Mouse (Mus musculus): ENCODE data around the gene Bcl2l15. TPM values are rescaled to one million over a fixed set of nuclear protein-coding genes. Genes with fewer than 3 reads are reported as not detected.
"Not testable (repeated sequence)": the region's sequence is repeated elsewhere in the genome, so short reads cannot be mapped to it uniquely, and the experiment has no call there.

The Bcl2l15 gene
- under 1 TPM; 0.78 TPM for total RNA-seq (2021)

DNA sequence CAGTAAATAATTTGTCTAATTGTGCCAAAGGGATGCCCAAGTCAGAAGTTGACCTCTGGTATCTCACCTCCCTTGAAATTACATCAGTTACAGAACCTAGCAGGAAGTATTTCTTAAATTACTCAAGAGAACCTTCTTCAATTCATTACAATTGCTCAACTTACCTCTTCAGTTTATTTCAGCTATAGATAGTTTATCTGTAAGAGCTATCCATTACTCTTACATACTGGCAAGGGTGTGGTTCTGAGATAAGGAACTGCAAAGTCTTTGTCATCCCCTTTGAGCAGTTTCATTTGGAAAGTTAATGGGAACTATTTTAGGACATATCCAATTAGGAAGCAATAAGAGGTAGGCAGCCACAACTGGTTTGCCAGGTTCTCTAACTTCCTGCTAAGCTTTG lies at the start of gene Bcl2l15:
Bcl2l15 (plus strand) TSS at position 176 of the 400 bp plus-strand sequence.
- intact Hi-C loops (cut with DNase I): loop anchor here (5.0 kb wide), 1 partner anchor 55 kb away; no protein-coding TSS in a partner anchor
- DNase-seq (ENCODE audit: low spot score in 2 of 2): no peak

DNA sequence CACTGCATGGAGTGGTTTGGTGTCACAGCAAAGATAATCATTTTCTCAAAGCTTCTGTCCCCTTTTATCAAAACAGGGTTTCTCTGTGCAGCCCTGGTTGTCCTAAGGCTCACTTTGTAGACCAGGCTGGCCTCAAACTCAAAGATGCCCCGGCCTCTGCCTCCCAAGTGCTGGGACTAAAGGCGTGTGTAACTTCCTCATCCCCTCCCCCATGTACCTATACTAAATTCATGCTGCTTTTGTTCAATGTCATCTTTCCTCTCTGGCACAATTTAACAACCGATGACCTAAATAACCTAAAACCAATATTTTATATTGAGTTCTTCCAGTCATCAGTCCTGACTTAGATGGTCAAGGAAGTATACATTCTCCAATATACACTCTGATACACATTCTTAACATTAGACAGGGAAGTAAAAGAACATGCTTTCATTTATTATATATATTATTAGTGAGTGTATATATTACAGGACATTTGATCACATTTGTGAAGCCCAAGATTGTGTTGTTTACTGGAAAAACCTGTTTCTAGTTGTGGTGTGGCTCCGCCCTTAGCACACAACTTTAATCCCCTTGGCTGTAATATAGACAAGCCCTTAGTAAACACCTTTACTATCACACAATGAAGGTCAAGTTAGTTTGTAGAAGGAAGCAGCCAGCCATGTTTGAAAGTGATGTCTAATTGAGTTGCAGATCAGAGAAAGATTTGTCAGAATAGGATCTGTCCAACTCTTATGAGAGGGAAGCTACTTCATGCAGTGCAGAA lies 49.4 kb upstream of the Bcl2l15 start:
- intact Hi-C loops (cut with DNase I): no loop called here

DNA sequence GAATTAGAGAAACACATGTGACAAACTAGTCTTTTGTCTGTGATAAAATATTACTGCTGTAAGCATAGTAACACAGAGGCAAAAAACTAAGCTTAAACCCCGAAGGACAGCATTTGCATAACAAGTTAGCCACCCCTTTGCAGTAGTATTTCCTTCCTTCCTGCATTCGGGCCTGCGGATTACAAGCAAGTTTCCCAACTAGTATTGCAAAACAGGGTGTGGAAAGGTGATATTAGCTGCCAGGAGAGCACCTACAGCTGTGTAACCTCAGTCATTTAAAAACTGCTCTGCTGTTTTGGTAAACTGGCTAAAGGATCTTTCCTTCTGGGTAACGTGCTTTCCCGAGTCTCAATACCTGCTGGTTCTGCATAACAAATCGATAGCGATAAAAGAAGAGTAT lies 45.2 kb upstream of the Bcl2l15 start:
- no peak for DNase-seq (ENCODE audit: low spot score in 2 of 2)
- intact Hi-C loops (cut with DNase I): no loop called here

More for the DNA sequence above, 49.4 kb upstream of the Bcl2l15 start:
- no peak for DNase-seq (ENCODE audit: low spot score in 2 of 2)

DNA sequence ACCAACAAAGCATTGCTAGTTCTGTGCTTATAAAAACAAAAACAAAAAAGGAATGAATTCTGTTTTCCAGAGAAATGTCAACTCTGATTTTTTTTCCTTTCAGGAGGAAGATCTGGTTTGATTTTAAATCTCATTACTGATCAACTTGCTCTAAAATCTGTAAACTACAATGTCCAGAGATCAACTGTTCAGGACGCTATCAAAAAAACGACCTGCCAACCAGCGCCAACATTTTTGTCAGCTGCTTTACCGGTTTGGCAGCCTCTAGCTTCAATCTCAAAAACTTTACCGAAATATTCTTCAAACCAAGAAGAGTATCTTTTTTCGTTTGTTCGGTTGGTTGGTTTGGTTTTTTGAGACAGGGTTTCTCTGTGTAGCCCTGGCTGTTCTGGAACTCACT lies 43.3 kb upstream of the Bcl2l15 start:
- intact Hi-C loops (cut with DNase I): no loop called here

DNA sequence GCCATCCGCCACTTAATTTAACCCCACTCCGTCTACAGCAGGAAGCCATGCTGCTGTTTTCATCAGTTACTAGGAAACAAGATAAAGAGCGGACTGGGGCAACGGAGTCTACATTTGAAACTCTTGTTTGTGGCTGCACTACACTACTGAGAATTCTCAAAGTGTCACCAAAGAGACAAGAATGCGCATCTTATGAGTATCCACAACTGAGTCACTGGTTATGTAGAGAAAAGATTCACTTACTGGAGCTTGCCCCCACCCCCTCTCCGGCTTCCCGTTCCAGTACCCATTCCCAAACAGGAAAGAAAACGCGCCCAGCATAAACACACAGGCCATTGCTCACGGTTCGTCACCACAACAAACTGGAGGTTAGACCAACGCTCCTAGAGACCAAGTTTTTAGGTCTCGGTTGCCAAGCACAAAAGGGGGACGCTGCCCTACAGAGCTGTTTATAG lies 42.5 kb upstream of the Bcl2l15 start:
- DNase-seq (ENCODE audit: low spot score in 2 of 2): peak in 1 of 2 experiments; percentile 31
- intact Hi-C loops (cut with DNase I): loop anchor here (2.0 kb wide), 1 partner anchor 125 kb away; the partner anchor contains the start of gene Rsbn1

More for the DNA sequence above, 43.3 kb upstream of the Bcl2l15 start:
- no peak for DNase-seq (ENCODE audit: low spot score in 2 of 2)

DNA sequence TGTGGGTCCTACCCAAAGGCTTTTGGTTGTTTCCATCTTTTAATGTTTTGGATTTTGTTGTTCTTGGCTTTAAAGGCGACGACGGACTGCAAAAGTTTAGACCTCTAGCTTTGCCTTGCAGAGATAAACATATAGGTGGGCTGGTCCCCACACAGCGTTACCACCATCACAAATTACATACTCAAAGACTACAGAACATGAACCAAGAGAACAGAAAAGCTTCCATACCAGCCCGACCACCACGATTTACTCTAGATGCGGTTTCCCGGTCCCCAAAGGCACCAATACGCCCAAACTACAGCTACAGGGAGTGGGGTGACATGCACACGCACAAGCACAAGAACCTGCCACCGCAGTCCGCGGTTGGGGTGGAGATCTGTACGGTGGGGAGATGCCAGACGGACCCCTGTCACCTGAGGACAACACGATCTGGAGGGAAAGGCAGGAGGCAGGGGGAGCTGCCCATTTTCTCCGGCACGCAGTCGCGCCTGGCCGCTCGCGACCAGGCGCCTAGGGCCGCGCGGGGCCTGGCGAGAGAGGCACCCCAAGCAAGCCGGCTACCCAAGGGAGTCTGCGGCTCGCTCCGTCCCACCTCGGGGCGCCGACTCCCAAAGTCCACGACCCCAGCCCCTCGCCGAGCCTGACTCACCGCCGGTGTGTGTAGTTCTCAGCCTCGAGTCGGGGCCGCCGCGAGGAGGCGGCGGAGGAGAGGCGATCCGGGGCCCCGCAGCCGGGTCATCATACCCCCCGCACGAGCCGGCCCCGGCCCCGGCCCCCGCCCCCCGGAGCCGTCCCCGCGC lies 41.9 kb upstream of the Bcl2l15 start:
- intact Hi-C loops (cut with DNase I): loop anchor here (1.0 to 2.0 kb wide), 2 partner anchors 19 to 124 kb away; partner anchors contain the start of genes Ap4b1, Dclre1b, Gm43064 and Rsbn1
- peak in 1 of 2 experiments; percentile 47 for DNase-seq (ENCODE audit: low spot score in 2 of 2)

DNA sequence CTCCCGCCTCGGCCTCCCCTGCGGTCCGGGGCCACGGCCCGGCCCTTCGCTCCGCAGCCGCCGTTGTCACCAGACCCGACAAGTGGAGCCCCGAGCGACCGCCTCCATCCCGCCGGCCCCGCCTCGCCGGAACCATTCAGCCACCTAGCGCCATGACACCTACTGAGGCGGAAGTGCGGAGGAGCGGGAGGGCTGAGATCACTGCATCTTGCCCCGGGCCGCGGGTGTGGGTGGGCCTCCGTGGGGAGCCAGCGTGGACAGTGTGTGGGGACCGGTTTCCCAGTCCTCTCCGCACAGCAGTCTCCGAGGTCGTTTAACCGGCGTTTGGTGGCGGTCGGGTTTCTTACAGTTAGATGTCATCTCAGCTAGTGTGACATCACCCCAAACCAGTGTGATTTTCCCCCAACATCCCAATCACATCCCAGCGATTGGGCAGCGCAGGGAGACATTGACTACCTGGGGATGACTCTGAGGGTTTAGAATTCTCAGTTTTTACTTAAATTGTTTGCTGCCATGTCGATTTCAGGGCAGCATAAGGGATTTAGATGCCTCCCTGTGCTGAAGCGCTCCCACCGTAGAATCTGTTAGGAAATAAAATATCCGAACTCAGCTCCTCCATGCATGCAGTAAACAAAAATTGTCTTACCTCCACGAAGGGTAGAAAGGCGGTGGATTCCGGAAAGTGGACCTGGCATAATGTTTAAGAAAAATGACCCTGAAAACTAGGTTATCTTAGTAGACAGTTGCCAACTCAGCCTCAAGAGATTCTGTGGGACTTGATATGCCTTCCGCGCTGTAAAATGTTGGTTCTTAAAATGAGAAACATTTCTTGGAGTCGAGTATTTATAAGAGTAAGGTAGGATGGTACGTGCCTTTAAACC lies 40.9 kb upstream of the Bcl2l15 start, which contains the start of gene Hipk1:
Hipk1 (minus strand) TSS at position 334 of the 881 bp plus-strand sequence.
- intact Hi-C loops (cut with DNase I): loop anchor here (1.0 to 2.0 kb wide), 2 partner anchors 18 to 123 kb away; partner anchors contain the start of genes Ap4b1, Dclre1b, Gm43064 and Rsbn1
- DNase-seq (ENCODE audit: low spot score in 2 of 2): peak; percentile 94 to 97

DNA sequence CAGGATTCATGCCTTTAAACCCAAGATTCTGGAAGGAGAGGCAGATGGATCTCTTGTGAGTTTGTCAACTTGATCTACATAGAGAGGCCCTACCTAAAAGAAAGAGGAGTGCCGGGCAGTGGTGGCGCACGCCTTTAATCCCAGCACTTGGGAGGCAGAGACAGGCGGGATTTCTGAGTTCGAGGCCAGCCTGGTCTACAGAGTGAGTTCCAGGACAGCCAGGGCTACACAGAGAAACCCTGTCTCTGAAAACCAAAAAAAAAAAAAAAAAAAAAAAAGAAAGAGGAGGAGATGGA lies 40.3 kb upstream of the Bcl2l15 start:
- intact Hi-C loops (cut with DNase I); DNase-seq (ENCODE audit: low spot score in 2 of 2): not testable (repeated sequence)

DNA sequence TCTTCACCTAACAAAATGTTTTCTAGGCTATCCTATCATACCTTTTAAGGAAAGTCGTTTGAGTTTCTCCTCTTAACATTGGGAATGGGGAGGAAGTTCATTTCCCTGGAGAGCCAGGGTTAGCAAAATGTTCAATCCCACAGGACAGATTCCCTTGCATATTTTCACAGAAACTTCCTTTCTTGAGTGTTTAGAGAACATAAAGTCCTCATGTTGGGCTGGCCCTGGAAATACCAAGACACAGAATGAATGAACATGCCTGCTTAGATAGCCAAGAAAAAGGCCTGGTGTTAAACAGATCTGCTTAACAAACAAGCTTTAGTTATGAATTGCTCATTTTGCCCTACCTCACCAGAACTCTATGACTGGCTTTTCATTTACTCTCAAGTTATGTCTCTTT lies 39.8 kb upstream of the Bcl2l15 start:
- intact Hi-C loops (cut with DNase I): no loop called here
- no peak for DNase-seq (ENCODE audit: low spot score in 2 of 2)

DNA sequence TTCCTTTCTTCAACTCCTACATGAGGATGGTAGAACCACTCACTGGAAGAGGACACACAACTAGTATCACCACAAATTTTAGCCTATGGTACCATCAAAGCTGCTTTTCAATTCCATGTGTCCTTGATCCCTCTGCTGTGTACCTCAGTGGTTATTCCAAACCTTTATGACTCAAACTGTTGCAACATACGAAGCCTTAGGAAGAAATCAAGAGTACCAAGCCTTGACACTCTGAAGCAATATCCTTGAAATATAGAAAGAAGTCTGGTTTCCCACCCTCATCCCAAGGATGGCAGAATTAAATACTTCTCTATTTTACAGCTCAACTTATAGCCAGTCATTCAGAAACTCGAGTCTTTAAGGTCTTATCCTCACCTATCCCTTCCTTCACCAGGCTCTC lies 36.0 kb upstream of the Bcl2l15 start:
- no peak for DNase-seq (ENCODE audit: low spot score in 2 of 2)

DNA sequence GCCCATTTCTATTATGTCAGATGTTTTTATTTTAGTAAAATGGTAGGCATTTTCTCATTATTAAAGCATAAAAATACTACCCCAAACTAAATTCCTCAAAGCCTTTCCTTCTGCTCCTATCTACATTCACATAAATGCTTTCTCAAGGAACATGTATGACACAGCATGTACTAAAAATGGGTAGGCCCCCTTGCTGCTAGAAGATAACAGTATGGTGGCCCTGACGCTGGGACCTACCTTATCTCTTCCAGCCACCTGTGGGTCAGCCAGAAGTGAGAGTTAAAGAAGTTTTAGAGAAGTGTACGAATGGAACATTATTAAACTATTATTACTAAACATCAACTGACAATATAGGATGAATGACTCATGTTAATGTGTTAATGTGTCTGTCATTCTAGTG lies 32.9 kb upstream of the Bcl2l15 start:
- intact Hi-C loops (cut with DNase I): no loop called here
- no peak for DNase-seq (ENCODE audit: low spot score in 2 of 2)

More for the DNA sequence above, 36.0 kb upstream of the Bcl2l15 start:
- intact Hi-C loops (cut with DNase I): no loop called here

DNA sequence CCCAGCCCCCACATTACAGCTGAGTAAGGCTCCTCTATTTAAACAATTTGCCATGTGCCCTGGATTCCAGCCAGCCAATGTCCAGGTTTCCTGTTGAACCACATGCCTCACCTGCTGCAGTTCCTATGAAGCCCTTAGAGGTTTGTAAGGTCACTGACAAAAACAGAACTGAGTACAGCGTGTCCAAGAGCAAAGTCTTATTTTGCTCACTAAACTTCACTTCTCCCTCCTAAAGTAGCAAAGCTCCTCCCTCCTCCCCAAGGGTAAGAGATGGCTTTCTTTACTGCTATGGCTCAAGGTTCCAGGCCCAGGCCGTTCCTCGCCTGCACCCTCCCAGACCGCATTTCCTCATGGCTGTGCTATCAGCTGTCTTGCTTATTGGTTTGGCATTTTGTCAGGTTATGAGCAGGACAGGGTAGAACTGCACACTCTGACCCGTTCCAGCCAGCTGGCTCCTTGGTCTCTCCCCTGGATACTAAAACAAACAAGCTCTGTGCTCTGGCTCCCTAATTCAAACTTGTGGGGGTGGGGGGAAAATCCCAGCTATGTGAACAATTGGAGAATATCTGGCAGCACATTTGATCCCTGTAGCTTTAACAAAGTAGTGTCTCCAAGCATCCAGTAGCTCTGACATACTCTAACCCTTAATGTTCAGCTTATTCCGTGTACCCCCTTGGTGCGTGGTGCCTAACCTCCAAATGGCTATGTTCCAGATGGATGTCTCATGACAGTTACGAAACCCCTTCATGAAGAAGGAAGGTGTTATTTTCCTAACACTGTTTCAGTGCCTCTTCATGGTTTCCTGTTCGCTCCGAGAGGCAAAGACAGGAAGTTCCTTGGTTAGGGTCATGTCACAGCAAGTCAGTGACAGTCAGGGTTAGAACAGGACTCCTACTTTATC lies 30.5 kb upstream of the Bcl2l15 start:
- DNase-seq (ENCODE audit: low spot score in 2 of 2): peak; percentile 58 to 66
- intact Hi-C loops (cut with DNase I): no loop called here

DNA sequence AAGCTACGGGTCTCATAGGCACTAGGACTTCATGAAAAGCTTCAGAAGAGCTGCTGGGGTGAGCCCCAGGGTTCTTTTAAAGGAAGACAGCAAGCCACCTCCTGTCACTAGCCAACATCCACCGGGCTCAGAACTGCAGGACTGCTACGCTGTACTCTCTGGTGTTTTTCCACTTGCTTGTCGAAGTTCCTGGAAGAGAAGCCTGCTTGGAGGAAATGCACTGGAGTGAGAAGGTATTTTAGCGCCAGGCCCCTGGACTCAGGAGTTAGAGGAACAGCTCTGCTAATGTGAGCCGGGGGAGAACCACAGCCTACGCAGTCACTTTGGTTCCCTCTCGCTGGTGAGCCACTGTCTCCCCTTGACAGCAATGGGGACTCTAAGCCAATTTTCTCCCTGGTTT lies 29.5 kb upstream of the Bcl2l15 start:
- intact Hi-C loops (cut with DNase I): no loop called here
- DNase-seq (ENCODE audit: low spot score in 2 of 2): no peak

DNA sequence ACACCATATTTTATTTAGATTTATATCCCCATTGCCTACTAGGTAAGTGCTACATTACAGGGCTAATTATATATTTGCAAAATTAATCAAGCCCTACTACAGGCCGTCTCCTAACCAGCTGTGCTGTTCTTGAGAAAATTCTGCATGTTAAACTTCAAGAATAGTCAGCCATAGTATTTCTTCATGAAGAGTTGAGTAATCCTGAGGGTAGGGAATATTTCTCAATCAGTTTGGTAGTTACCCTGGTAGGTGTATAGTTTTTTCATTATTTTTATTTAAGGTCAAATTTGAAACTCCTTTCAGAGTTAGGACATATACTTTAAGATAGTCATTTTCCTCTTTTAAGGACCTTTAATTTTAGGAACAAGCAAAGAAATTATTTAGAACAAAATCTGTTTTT lies 26.7 kb upstream of the Bcl2l15 start:
- no peak for DNase-seq (ENCODE audit: low spot score in 2 of 2)
- intact Hi-C loops (cut with DNase I): no loop called here

DNA sequence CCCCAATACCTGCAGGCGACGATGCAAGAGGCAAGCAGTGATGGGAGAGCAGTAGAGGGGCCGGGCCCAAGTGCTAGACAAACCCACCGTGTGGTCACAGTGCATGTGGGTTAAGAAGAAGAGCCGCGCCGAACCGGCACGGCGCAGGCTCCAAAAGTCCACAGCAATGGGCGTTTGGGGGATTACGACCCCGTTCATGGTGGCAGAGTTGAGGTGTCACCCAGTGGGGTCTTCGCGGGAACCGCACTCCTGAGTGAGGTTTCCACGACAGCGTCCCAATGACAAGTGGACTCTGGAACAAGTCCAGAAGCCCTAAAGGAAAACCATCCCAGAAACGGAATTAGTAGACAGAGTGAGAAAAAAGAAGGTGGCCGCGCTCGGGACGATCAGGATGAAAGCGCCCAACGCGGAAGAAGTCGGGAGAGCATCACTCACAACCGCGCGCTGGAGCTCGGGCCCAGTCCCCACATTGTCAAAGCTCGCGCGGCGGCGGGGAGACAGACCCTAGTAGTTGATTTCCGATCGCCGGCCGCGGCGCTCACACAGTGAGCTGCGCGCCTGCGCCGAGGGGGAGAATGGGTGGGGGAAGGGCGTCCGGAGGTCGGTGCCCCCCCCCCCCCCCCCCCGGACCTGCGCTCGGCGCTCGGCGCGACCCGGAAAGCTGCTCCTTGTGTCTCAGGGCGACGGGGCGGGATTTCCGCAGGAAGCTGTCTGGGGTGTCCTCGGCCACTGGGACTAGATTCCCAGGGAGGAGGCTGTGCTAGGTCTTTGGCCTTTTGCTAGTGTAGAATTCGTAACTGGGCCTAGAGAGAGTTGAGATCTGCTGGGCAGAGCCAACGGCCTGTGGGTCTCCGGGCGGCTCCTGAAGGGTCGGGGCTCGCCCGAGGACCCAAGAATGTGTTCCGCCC lies 23.3 kb upstream of the Bcl2l15 start, which contains the start of the genes Dclre1b, Ap4b1 and Gm43064:
Dclre1b (minus strand) TSS at position 554 of the 908 bp plus-strand sequence.
Ap4b1 (plus strand) TSS at position 630 of the 908 bp plus-strand sequence.
Gm43064 (plus strand) TSS at position 683 of the 908 bp plus-strand sequence.
- intact Hi-C loops (cut with DNase I): loop anchor here (1.0 kb wide), 2 partner anchors 18 to 78 kb away; partner anchors contain the start of gene Hipk1
- peak; percentile 91 for DNase-seq (ENCODE audit: low spot score in 2 of 2)

DNA sequence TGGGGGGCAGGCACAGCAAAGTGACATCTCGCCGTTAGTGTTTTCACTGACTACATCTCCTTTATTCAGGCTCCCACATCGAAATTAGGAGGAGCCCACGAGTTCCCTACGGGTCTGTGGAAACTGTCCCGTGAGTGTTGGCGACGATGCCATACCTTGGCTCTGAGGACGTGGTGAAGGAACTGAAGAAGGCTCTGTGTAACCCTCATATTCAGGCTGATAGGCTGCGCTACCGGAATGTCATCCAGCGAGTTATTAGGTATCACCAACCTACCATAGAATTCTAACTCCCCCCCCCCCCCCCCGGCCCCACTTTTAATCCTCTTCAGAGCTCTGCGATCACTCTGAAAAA lies 22.6 kb upstream of the Bcl2l15 start:
- intact Hi-C loops (cut with DNase I): loop anchor here (1.0 kb wide), 2 partner anchors 18 to 78 kb away; partner anchors contain the start of gene Hipk1
- DNase-seq (ENCODE audit: low spot score in 2 of 2): no peak

DNA sequence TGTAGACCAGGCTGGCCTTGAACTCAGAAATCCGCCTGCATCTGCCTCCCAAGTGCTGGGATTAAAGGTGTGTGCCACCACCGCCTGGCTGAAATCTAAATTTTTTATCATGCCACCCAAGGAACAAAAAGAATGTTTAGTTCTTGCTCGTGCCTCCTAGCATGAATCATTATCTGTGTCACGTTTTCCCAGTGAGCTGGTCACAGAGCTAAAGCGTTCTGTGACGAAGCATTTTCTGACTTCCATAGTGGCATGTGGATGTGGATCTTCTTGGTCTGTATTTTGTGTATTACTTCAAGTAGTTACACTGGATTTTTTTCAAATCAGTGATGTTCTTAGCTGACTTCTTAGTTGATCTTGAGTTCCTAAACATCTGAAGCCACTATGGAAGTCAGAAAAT lies 21.4 kb upstream of the Bcl2l15 start:
- intact Hi-C loops (cut with DNase I): no loop called here
- DNase-seq (ENCODE audit: low spot score in 2 of 2): no peak
